Mouse (Mus musculus): ENCODE measurements around the gene Arhgap15. TPM values are rescaled to one million over a fixed set of nuclear protein-coding genes. Genes with fewer than 3 reads are reported as not detected.

Gene Arhgap15
- polyA plus RNA-seq, 1 experiment from 2014 or later: 0.41 TPM

- Histone ChIP-seq H3K36me3 (ENCODE audit: control insufficient read depth, insufficient read depth, low read length) (no peaks in the 10 kb centered on the region), H3K27ac (ENCODE audit: low read depth, low read length) (no peak overlapping the region), H3K9ac (ENCODE audit: low read length) (no peak overlapping the region), H3K9me3 (ENCODE audit: control insufficient read depth, low read length) (no peaks in the 10 kb centered on the region), H3K27me3 (ENCODE audit: control insufficient read depth, insufficient read depth, low read length) (no peaks in the 10 kb centered on the region), H3K4me2 (ENCODE audit: low read depth) (no peak overlapping the region), H3K4me3 (ENCODE audit: low read depth, low read length) (no peak overlapping the region), H3K4me1 (ENCODE audit: control insufficient read depth, insufficient read depth, low read length) (no peaks in the 10 kb centered on the region)
- 88% methylated on average over 1 of the region's 1 CpGs for WGBS
- no peak for DNase-seq (ENCODE audit: low spot score)
- no peak for ATAC-seq (ENCODE audit: insufficient read depth, low FRiP score, low TSS enrichment)
These were observed 403.7 kb downstream of the Arhgap15 start for GRCm38 (mm10) chr2:44152301-44152700.

GRCm38 (mm10) chr2:44160358-44160757, 411.7 kb downstream of the Arhgap15 start:
- H3K4me2 ChIP-seq (ENCODE audit: low read depth): no peak overlapping the region
- H3K36me3 ChIP-seq (ENCODE audit: control insufficient read depth, insufficient read depth, low read length): no peaks in the 10 kb centered on the region
- no peak overlapping the region for H3K4me3 ChIP-seq (ENCODE audit: low read depth, low read length)
- 76% methylated on average over 4 of the region's 4 CpGs for WGBS
- ATAC-seq (ENCODE audit: insufficient read depth, low FRiP score, low TSS enrichment) (no peak), DNase-seq (ENCODE audit: low spot score) (no peak)
- no peaks in the 10 kb centered on the region for H3K27me3 ChIP-seq (ENCODE audit: control insufficient read depth, insufficient read depth, low read length)
- no peak overlapping the region for H3K9ac ChIP-seq (ENCODE audit: low read length)
- H3K9me3 ChIP-seq (ENCODE audit: control insufficient read depth, low read length): no peaks in the 10 kb centered on the region
- H3K27ac ChIP-seq (ENCODE audit: low read depth, low read length): no peak overlapping the region
- no peaks in the 10 kb centered on the region for H3K4me1 ChIP-seq (ENCODE audit: control insufficient read depth, insufficient read depth, low read length)

GRCm38 (mm10) chr2:44165789-44166188, 417.2 kb downstream of the Arhgap15 start:
- no peaks in the 10 kb centered on the region for H3K36me3 ChIP-seq (ENCODE audit: control insufficient read depth, insufficient read depth, low read length)
- H3K4me2 ChIP-seq (ENCODE audit: low read depth): no peak overlapping the region
- no peak overlapping the region for H3K9ac ChIP-seq (ENCODE audit: low read length)
- no peak overlapping the region for H3K4me3 ChIP-seq (ENCODE audit: low read depth, low read length)
- no peaks in the 10 kb centered on the region for H3K9me3 ChIP-seq (ENCODE audit: control insufficient read depth, low read length)
- H3K27ac ChIP-seq (ENCODE audit: low read depth, low read length): no peak overlapping the region
- no peaks in the 10 kb centered on the region for H3K27me3 ChIP-seq (ENCODE audit: control insufficient read depth, insufficient read depth, low read length)
- peak; percentile 12 for DNase-seq (ENCODE audit: low spot score)
- ATAC-seq (ENCODE audit: insufficient read depth, low FRiP score, low TSS enrichment): no peak
- 69% methylated on average over 3 of the region's 3 CpGs for WGBS
- H3K4me1 ChIP-seq (ENCODE audit: control insufficient read depth, insufficient read depth, low read length): no peaks in the 10 kb centered on the region

- no peak for DNase-seq (ENCODE audit: low spot score)
- H3K4me3 ChIP-seq (ENCODE audit: low read depth, low read length): no peak overlapping the region
- H3K27ac ChIP-seq (ENCODE audit: low read depth, low read length): no peak overlapping the region
- no peaks in the 10 kb centered on the region for H3K36me3 ChIP-seq (ENCODE audit: control insufficient read depth, insufficient read depth, low read length)
- H3K4me1 ChIP-seq (ENCODE audit: control insufficient read depth, insufficient read depth, low read length): no peaks in the 10 kb centered on the region
- H3K9me3 ChIP-seq (ENCODE audit: control insufficient read depth, low read length): no peaks in the 10 kb centered on the region
- 93% methylated on average over 4 of the region's 4 CpGs for WGBS
- H3K27me3 ChIP-seq (ENCODE audit: control insufficient read depth, insufficient read depth, low read length): no peaks in the 10 kb centered on the region
- no peak overlapping the region for H3K9ac ChIP-seq (ENCODE audit: low read length)
- no peak overlapping the region for H3K4me2 ChIP-seq (ENCODE audit: low read depth)
- ATAC-seq (ENCODE audit: insufficient read depth, low FRiP score, low TSS enrichment): no peak
These were observed 418.1 kb downstream of the Arhgap15 start for GRCm38 (mm10) chr2:44166716-44167115.

- 84% methylated on average over 10 of the region's 10 CpGs for WGBS
- no peak for ATAC-seq (ENCODE audit: insufficient read depth, low FRiP score, low TSS enrichment)
These were observed 435.9 kb downstream of the Arhgap15 start for GRCm38 (mm10) chr2:44184476-44184875.

GRCm38 (mm10) chr2:44190749-44191148, 442.1 kb downstream of the Arhgap15 start:
- Histone ChIP-seq H3K27me3 (ENCODE audit: control insufficient read depth, insufficient read depth, low read length) (no peaks in the 10 kb centered on the region), H3K9ac (ENCODE audit: low read length) (no peak overlapping the region), H3K36me3 (ENCODE audit: control insufficient read depth, insufficient read depth, low read length) (no peaks in the 10 kb centered on the region), H3K27ac (ENCODE audit: low read depth, low read length) (no peak overlapping the region), H3K4me3 (ENCODE audit: low read depth, low read length) (no peak overlapping the region), H3K4me2 (ENCODE audit: low read depth) (no peak overlapping the region), H3K4me1 (ENCODE audit: control insufficient read depth, insufficient read depth, low read length) (no peaks in the 10 kb centered on the region), H3K9me3 (ENCODE audit: control insufficient read depth, low read length) (no peaks in the 10 kb centered on the region)
- DNase-seq (ENCODE audit: low spot score): no peak
- no peak for ATAC-seq (ENCODE audit: insufficient read depth, low FRiP score, low TSS enrichment)
- 76% methylated on average over 9 of the region's 9 CpGs for WGBS

More at GRCm38 (mm10) chr2:44184476-44184875, 435.9 kb downstream of the Arhgap15 start:
- Histone ChIP-seq H3K9me3 (ENCODE audit: control insufficient read depth, low read length) (no peaks in the 10 kb centered on the region), H3K4me1 (ENCODE audit: control insufficient read depth, insufficient read depth, low read length) (no peaks in the 10 kb centered on the region), H3K9ac (ENCODE audit: low read length) (no peak overlapping the region), H3K4me3 (ENCODE audit: low read depth, low read length) (no peak overlapping the region), H3K36me3 (ENCODE audit: control insufficient read depth, insufficient read depth, low read length) (no peaks in the 10 kb centered on the region), H3K4me2 (ENCODE audit: low read depth) (no peak overlapping the region), H3K27ac (ENCODE audit: low read depth, low read length) (no peak overlapping the region), H3K27me3 (ENCODE audit: control insufficient read depth, insufficient read depth, low read length) (no peaks in the 10 kb centered on the region)
- no peak for DNase-seq (ENCODE audit: low spot score)

GRCm38 (mm10) chr2:44192058-44192457, 443.4 kb downstream of the Arhgap15 start:
- Histone ChIP-seq H3K4me1 (ENCODE audit: control insufficient read depth, insufficient read depth, low read length) (no peaks in the 10 kb centered on the region), H3K4me2 (ENCODE audit: low read depth) (no peak overlapping the region), H3K9ac (ENCODE audit: low read length) (no peak overlapping the region), H3K27ac (ENCODE audit: low read depth, low read length) (no peak overlapping the region), H3K9me3 (ENCODE audit: control insufficient read depth, low read length) (no peaks in the 10 kb centered on the region), H3K36me3 (ENCODE audit: control insufficient read depth, insufficient read depth, low read length) (no peaks in the 10 kb centered on the region), H3K27me3 (ENCODE audit: control insufficient read depth, insufficient read depth, low read length) (no peaks in the 10 kb centered on the region), H3K4me3 (ENCODE audit: low read depth, low read length) (no peak overlapping the region)
- no peak for ATAC-seq (ENCODE audit: insufficient read depth, low FRiP score, low TSS enrichment)
- WGBS: 92% methylated on average over 3 of the region's 3 CpGs
- no peak for DNase-seq (ENCODE audit: low spot score)

- ATAC-seq (ENCODE audit: insufficient read depth, low FRiP score, low TSS enrichment) (no peak), DNase-seq (ENCODE audit: low spot score) (no peak)
- Histone ChIP-seq H3K4me2 (ENCODE audit: low read depth) (no peak overlapping the region), H3K4me1 (ENCODE audit: control insufficient read depth, insufficient read depth, low read length) (peaks cover 3% of the 10 kb centered on the region; the same call in 1 of the 2 replicates), H3K9me3 (ENCODE audit: control insufficient read depth, low read length) (no peaks in the 10 kb centered on the region), H3K9ac (ENCODE audit: low read length) (no peak overlapping the region), H3K27ac (ENCODE audit: low read depth, low read length) (no peak overlapping the region), H3K27me3 (ENCODE audit: control insufficient read depth, insufficient read depth, low read length) (no peaks in the 10 kb centered on the region), H3K36me3 (ENCODE audit: control insufficient read depth, insufficient read depth, low read length) (no peaks in the 10 kb centered on the region), H3K4me3 (ENCODE audit: low read depth, low read length) (no peak overlapping the region)
- 95% methylated on average over 7 of the region's 7 CpGs for WGBS
These were observed 466.9 kb downstream of the Arhgap15 start for GRCm38 (mm10) chr2:44215506-44215905.

GRCm38 (mm10) chr2:44217811-44218210, 469.2 kb downstream of the Arhgap15 start:
- Histone ChIP-seq H3K4me3 (ENCODE audit: low read depth, low read length) (no peak overlapping the region), H3K27ac (ENCODE audit: low read depth, low read length) (no peak overlapping the region), H3K36me3 (ENCODE audit: control insufficient read depth, insufficient read depth, low read length) (no peaks in the 10 kb centered on the region), H3K4me2 (ENCODE audit: low read depth) (no peak overlapping the region), H3K27me3 (ENCODE audit: control insufficient read depth, insufficient read depth, low read length) (no peaks in the 10 kb centered on the region), H3K9me3 (ENCODE audit: control insufficient read depth, low read length) (no peaks in the 10 kb centered on the region), H3K9ac (ENCODE audit: low read length) (no peak overlapping the region), H3K4me1 (ENCODE audit: control insufficient read depth, insufficient read depth, low read length) (peaks cover 5% of the 10 kb centered on the region; the same call in 1 of the 2 replicates)
- DNase-seq (ENCODE audit: low spot score) (no peak), ATAC-seq (ENCODE audit: insufficient read depth, low FRiP score, low TSS enrichment) (no peak)
- WGBS: 67% methylated on average over 6 of the region's 6 CpGs

All from neural tube, embryonic 11.5 days (tissue).